Mouse (Mus musculus): ENCODE results near the gene Mosmo. TPM values are rescaled to one million over a fixed set of nuclear protein-coding genes. Genes with fewer than 3 reads are reported as not detected.

Gene Mosmo
- 2.4 TPM for polyA plus RNA-seq (2017; shearing (Covaris generic))

DNA sequence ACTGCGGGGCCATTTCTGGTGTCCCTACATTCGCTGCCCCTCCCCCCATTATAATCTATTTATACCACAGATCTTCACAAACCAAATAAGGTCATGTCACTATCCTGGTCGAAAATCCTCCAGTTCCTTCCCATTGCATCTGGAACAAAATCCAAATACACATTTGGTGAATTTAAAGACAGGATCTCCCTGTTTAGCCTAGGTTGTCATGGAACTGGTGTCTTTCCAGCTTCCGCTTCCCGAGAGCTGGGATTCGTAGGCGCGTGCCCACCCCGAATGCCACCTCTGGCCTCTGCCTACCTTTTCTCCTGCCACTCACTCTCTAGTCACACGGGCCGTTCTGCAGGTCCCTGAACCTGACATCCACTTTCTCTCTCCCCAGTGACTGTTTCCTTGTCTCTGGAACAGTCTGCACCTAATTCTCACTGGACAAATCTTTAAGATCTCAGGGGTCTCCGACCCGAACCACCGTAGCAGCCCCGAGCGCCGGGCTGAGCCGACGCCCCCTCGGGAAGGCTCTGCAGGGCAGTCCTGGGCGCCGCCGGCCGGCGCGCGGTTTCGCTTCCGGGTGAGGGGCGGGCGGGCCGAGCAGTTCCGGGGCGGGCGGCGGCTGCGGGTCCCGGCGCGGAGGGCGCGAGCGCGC is at the start of gene Mosmo:
Mosmo (plus strand) TSS at position 618 of the 643 bp plus-strand sequence.

DNA sequence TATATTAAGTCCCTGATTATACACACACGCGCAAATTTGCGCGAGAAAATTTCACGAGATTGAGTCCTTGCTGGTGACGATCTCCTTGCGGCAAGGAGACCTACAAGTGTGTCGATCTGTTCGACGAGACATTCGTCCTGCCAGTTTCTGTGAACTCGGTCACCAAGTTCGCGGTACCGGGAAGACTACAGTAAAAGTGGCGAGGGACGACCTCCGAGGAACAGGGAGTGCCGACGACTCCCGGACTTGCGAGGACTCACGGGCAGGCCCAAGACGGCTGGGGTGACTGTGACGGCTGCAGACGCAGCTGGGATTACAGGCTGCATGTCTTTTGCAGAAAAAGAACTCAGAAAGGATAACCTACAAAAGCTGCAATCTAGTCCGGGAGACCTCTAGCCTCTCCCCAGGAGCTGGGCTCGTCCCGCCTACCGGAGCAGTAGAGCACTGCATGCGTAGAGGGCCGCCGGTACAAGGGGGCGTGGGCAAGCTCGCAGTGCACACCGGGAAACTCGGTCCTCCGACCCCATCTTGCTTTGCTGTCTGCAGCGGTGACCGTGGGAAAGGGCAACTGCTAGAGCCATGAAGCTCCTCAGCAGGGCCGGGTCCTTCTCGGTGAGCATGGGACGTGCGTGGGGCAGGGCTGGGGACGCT is 42.6 kb upstream of the Mosmo start, which contains the start of gene Uqcrc2:
Uqcrc2 (plus strand) TSS at position 466 of the 651 bp plus-strand sequence.

DNA sequence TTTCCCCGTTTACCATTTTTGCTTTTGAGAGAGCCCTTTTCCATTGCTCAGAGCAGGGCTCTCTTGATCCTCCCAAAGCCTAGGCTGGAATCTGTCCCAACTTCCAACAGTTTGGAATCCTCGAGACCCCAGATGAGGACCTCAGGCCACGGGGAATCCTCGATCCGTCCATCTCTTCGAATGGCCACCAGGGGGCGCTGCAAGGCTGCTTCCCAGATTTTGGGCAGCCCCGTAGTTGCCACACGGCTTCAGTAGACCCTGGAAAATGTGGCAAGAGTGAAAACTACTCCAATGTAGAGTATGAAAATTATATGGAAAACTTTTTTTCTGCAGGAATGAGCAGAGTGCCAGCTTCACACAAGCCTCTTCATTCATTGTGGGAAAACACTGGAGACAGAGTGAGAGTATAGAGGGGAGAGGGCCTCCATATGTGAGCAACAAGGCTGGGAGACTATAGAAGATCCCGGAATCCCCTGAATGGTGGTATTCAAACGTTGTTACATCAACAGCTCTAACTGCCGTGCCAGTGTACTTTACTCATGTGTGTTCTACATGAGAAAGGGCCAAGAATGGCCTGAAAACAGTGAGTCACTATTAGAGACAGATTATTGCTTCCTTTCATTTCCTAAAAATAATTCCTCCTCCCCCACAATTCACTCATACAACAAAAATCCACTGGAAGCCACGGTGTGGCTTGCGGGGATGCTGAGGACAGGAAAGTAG is 7.1 kb upstream of the Mosmo start, which contains the start of gene Pdzd9:
Pdzd9 (minus strand) TSS at position 191 of the 723 bp plus-strand sequence.

DNA sequence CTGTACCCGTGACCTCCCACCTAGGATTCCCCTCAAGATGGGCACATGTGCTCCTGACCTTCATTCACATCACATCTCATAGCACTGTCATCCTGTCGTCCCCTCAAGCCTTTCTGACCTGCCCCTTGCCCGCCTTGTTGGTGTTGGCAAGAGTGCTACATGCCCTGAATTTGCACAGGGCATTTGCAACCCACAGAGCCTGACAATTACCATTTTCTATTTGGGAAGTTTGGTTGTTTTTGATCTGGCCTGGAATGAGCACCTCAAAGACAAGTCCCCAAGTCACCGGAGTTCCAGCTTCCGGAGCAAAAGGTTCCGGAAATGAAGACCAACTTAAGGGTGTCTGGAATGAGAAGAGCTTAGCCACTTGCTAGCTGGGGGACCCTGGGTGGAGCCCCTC is 61.6 kb downstream of the Mosmo start, which contains the start of gene Vwa3a:
Vwa3a (plus strand) TSS at position 301 of the 400 bp plus-strand sequence.

Other genes starting within 250 kb of the Mosmo start
- gene Uqcrc2, start 42.4 kb upstream of the Mosmo start, polyA plus RNA-seq (2017; shearing (Covaris generic)) = 179 TPM
- 0.32 TPM for gene Pdzd9, start 7.3 kb upstream of the Mosmo start, polyA plus RNA-seq (2017; shearing (Covaris generic))
- gene Vwa3a, start 61.7 kb downstream of the Mosmo start, polyA plus RNA-seq (2017; shearing (Covaris generic)) = not detected
- gene Gm5737, start 134.7 kb downstream of the Mosmo start, polyA plus RNA-seq (2017; shearing (Covaris generic)) = not detected
- gene Eef2k, start 165.2 kb downstream of the Mosmo start, polyA plus RNA-seq (2017; shearing (Covaris generic)) = 13.0 TPM
- gene Polr3e, start 240.1 kb downstream of the Mosmo start, polyA plus RNA-seq (2017; shearing (Covaris generic)) = 34.5 TPM

All from activated CD4-positive, CD25-positive, alpha-beta regulatory T cell, adult 9 weeks (primary cell).